Comparison of ENCODE assay signal across 24 mouse cellular contexts in the genomic region with DNA sequence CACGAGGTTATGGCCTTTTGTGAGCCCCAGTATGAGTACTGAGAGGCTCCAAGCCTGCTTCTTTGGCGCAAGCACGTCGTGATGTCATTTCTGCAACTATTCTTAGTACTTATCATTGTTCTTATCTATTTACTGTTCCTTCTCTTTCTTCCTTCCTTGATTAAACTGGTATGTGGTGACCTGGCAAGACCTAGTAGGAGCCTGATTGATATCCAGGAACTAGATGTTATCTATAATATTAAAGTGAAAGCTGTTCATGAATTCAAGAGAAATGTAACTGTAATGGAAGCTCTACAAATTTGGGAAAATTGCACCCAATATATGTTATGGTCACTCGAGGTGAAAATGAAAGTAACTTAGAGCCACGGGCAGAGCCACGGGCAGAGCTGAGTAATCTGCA.
DNase-seq lines count a peak whose midpoint lies in the region; ATAC-seq and TF ChIP-seq lines count a peak whose summit lies in the region.
"Had no signal": no experiment of that assay in that cellular context is flagged by ENCODE, and none has a peak within 500 bp of the region (broad histone marks: within the 10 kb centered on the region; RNA-seq: fewer than 3 reads in every experiment).

No protein-coding gene starts in this region.

- H3K27me3 ChIP-seq in myocyte (ENCODE audit: control insufficient read depth, insufficient read depth, insufficient read length): no peaks in the 10 kb centered on the region
- no peaks in the 10 kb centered on the region for H3K27me3 ChIP-seq in forebrain, embryonic 14.5 days (replicated peaks; ENCODE audit: control insufficient read depth, insufficient read depth, low read length)
- no peaks in the 10 kb centered on the region for H3K27me3 ChIP-seq in forebrain, postnatal 0 days (ENCODE audit: insufficient read depth, low read length)
- H3K27me3 ChIP-seq in hindbrain, embryonic 16.5 days (replicated peaks; ENCODE audit: control insufficient read depth, insufficient read depth, low read length): no peaks in the 10 kb centered on the region
- H3K27me3 ChIP-seq: embryonic facial prominence, embryonic 15.5 days; Patski had no signal

- 62% methylated on average over 7 of the region's 7 CpGs for WGBS in lung, adult 2 months
- 88% methylated on average over 7 of the region's 7 CpGs for WGBS in forebrain, embryonic 14.5 days
- 94% methylated on average over 7 of the region's 7 CpGs for WGBS in forebrain, postnatal 0 days
- WGBS in hindbrain, embryonic 16.5 days: 94% methylated on average over 7 of the region's 7 CpGs

- no peaks in the 10 kb centered on the region for H3K36me3 ChIP-seq in myocyte (ENCODE audit: control insufficient read depth, insufficient read depth)
- H3K36me3 ChIP-seq in forebrain, embryonic 14.5 days (ENCODE audit: control insufficient read depth, insufficient read depth, low read length): no peaks in the 10 kb centered on the region
- no peaks in the 10 kb centered on the region for H3K36me3 ChIP-seq in forebrain, postnatal 0 days (ENCODE audit: insufficient read depth)
- no peaks in the 10 kb centered on the region for H3K36me3 ChIP-seq in hindbrain, embryonic 16.5 days (ENCODE audit: control insufficient read depth, insufficient read depth, low read length)
- H3K36me3 ChIP-seq: embryonic facial prominence, embryonic 15.5 days; forebrain, embryonic 10.5 days; G1E had no signal

- H3K9ac ChIP-seq in forebrain, embryonic 14.5 days (ENCODE audit: low read length): no peak overlapping the region
- H3K9ac ChIP-seq in forebrain, postnatal 0 days: no peak overlapping the region
- H3K9ac ChIP-seq in hindbrain, embryonic 16.5 days (ENCODE audit: low read depth, low read length): no peak overlapping the region
- H3K9ac ChIP-seq: embryonic facial prominence, embryonic 15.5 days; hindbrain, embryonic 14.5 days had no signal

- H3K4me2 ChIP-seq in myocyte (ENCODE audit: low read depth): peak overlapping the region; percentile 24
- H3K4me2 ChIP-seq in forebrain, embryonic 14.5 days (ENCODE audit: low read length): no peak overlapping the region
- H3K4me2 ChIP-seq in forebrain, postnatal 0 days (ENCODE audit: low read depth): no peak overlapping the region
- no peak overlapping the region for H3K4me2 ChIP-seq in hindbrain, embryonic 16.5 days (ENCODE audit: low read length)
- H3K4me2 ChIP-seq: embryonic facial prominence, embryonic 15.5 days; hindbrain, embryonic 14.5 days had no signal

- no peaks in the 10 kb centered on the region for H3K79me2 ChIP-seq in myocyte (ENCODE audit: control insufficient read depth, insufficient read depth)

- no peaks in the 10 kb centered on the region for H3K4me1 ChIP-seq in lung, adult 2 months (ENCODE audit: control insufficient read depth, insufficient read depth, low read length)
- no peaks in the 10 kb centered on the region for H3K4me1 ChIP-seq in forebrain, embryonic 14.5 days (ENCODE audit: control insufficient read depth, insufficient read depth, low read length)
- H3K4me1 ChIP-seq in forebrain, postnatal 0 days (ENCODE audit: insufficient read depth): no peaks in the 10 kb centered on the region
- no peaks in the 10 kb centered on the region for H3K4me1 ChIP-seq in hindbrain, embryonic 16.5 days (ENCODE audit: control insufficient read depth, insufficient read depth, low read depth, low read length)
- H3K4me1 ChIP-seq: embryonic facial prominence, embryonic 15.5 days; forebrain, embryonic 10.5 days had no signal

- H3ac ChIP-seq in myocyte (ENCODE audit: control insufficient read depth, insufficient read length): no peak overlapping the region

- no peak overlapping the region for H3K27ac ChIP-seq in forebrain, embryonic 14.5 days (ENCODE audit: low read depth, low read length)
- no peak overlapping the region for H3K27ac ChIP-seq in forebrain, postnatal 0 days (ENCODE audit: low read depth, low read length)
- no peak overlapping the region for H3K27ac ChIP-seq in hindbrain, embryonic 16.5 days (ENCODE audit: low read depth, low read length)
- H3K27ac ChIP-seq: embryonic facial prominence, embryonic 15.5 days; forebrain, embryonic 10.5 days; hindbrain, embryonic 14.5 days had no signal

- TF ChIP-seq CTCF in lung, adult 2 months (IDR thresholded peaks at IDR 0.05; ENCODE audit: insufficient read depth, low read length): no peak
- TF ChIP-seq CTCF in forebrain, postnatal 0 days (IDR thresholded peaks at IDR 0.05; ENCODE audit: low read depth): no peak

- ATAC-seq in CD4-positive, CD25-positive, alpha-beta regulatory T cell, adult 4 months: peak; percentile 41
- ATAC-seq in activated CD4-positive, CD25-positive, alpha-beta regulatory T cell, adult 4 months: peak; percentile 43
- no peak for ATAC-seq in forebrain, embryonic 14.5 days
- ATAC-seq in forebrain, postnatal 0 days: no peak
- no peak for ATAC-seq in hindbrain, embryonic 16.5 days
- ATAC-seq: forebrain, embryonic 16.5 days; Patski had no signal

- no peak overlapping the region for H3K4me3 ChIP-seq in lung, adult 2 months (replicated peaks; ENCODE audit: extremely low read depth, low read depth, low read length)
- H3K4me3 ChIP-seq in myocyte: no peak overlapping the region
- no peak overlapping the region for H3K4me3 ChIP-seq in forebrain, embryonic 14.5 days (ENCODE audit: low read depth, low read length)
- no peak overlapping the region for H3K4me3 ChIP-seq in forebrain, postnatal 0 days (ENCODE audit: low read depth, low read length)
- H3K4me3 ChIP-seq in hindbrain, embryonic 16.5 days (ENCODE audit: low read length): no peak overlapping the region
- H3K4me3 ChIP-seq: embryonic facial prominence, embryonic 15.5 days; erythroblast, embryonic 14.5 days; forebrain, embryonic 10.5 days had no signal

- TF ChIP-seq POLR2A in lung, adult 2 months (IDR thresholded peaks at IDR 0.05; ENCODE audit: borderline replicate concordance, extremely low read depth, low read depth, low read length): no peak
- no peak for TF ChIP-seq POLR2A in myocyte (IDR thresholded peaks at IDR 0.05; ENCODE audit: insufficient read length, low read depth)

- H3K9me3 ChIP-seq in forebrain, embryonic 14.5 days (replicated peaks; ENCODE audit: control insufficient read depth, low read length): no peaks in the 10 kb centered on the region
- no peaks in the 10 kb centered on the region for H3K9me3 ChIP-seq in forebrain, postnatal 0 days (ENCODE audit: low read length)
- no peaks in the 10 kb centered on the region for H3K9me3 ChIP-seq in hindbrain, embryonic 16.5 days (ENCODE audit: control insufficient read depth, low read length)
- H3K9me3 ChIP-seq: embryonic facial prominence, embryonic 15.5 days; G1E had no signal

- peak; percentile 26 for DNase-seq in lung, postnatal 36 days
- DNase-seq in lung, adult 2 months: no peak
- DNase-seq in forebrain, embryonic 14.5 days (ENCODE audit: low spot score): no peak
- DNase-seq in forebrain, postnatal 0 days: no peak
- DNase-seq: adrenal gland, adult 8-10 months; adrenal gland, postnatal 36 days; cerebellum, adult 11 months; cerebellum, adult 8-10 months; cerebellum, postnatal 14 days; embryo, embryonic 11 days; gastrocnemius, postnatal 14 days; heart, postnatal 10 days; kidney, adult 18-20 months had no signal

TF ChIP-seq in myocyte, 11 proteins besides CTCF, POLR2A, EP300 and RAD21:
- no peak for TF ChIP-seq TCF12 (IDR thresholded peaks at IDR 0.05; ENCODE audit: insufficient read depth, poor library complexity, severe bottlenecking)
- TF ChIP-seq POLR2AphosphoS2 (IDR thresholded peaks at IDR 0.05; ENCODE audit: insufficient read length, low read depth): no peak
- TF ChIP-seq REST (IDR thresholded peaks at IDR 0.05; ENCODE audit: insufficient read depth, insufficient read length): no peak
- no peak for TF ChIP-seq MAX (IDR thresholded peaks at IDR 0.05; ENCODE audit: low read depth)
- TF ChIP-seq CEBPB (IDR thresholded peaks at IDR 0.05; ENCODE audit: insufficient read depth, poor library complexity, severe bottlenecking): no peak
- TF ChIP-seq SRF (IDR thresholded peaks at IDR 0.05; ENCODE audit: control insufficient read depth, insufficient read length, low read depth): no peak
- TF ChIP-seq TCF3 (IDR thresholded peaks at IDR 0.05; ENCODE audit: insufficient read length, low read depth): no peak
- TF ChIP-seq MYOG (IDR thresholded peaks at IDR 0.05; ENCODE audit: control insufficient read depth in 1 of 3, insufficient read depth in 1 of 3, insufficient read length in 2 of 3, low read depth in 2 of 3): no peak
- TF ChIP-seq E2F4 (IDR thresholded peaks at IDR 0.05; ENCODE audit: insufficient read depth): no peak
- TF ChIP-seq MYOD1 (IDR thresholded peaks at IDR 0.05; ENCODE audit: control insufficient read depth in 1 of 3, insufficient read length in 2 of 3, low read depth in 2 of 3): no peak
- TF ChIP-seq USF1 (IDR thresholded peaks at IDR 0.05; ENCODE audit: low read depth): no peak

Comparison
In these comparisons a context has a peak if more than half of its experiments do, and no peak if none do; other contexts are left out.
1. ATAC-seq: peak in CD4-positive, CD25-positive, alpha-beta regulatory T cell, adult 4 months (single experiment) and activated CD4-positive, CD25-positive, alpha-beta regulatory T cell, adult 4 months (single experiment); none in forebrain, embryonic 14.5 days (single experiment), forebrain, postnatal 0 days (single experiment) and hindbrain, embryonic 16.5 days (single experiment).